Mouse (Mus musculus) embryonic fibroblast, embryonic 13.5 days (primary cell): Measurements from ENCODE around the gene Cdc42ep2. TPM values are rescaled to one million over a fixed set of nuclear protein-coding genes. Genes with fewer than 3 reads are reported as not detected.

ENCODE experiments used
- H3K27ac ChIP-seq: 2 replicates; pipeline ENCODE4 v1.5.1; 2012; ENCODE audit warnings: low read length, control low read depth, inconsistent platforms; ENCODE audit not compliant: insufficient read depth
- H3K4me1 ChIP-seq: 2 replicates; pipeline ENCODE4 v1.6.1; 2011; ENCODE audit warnings: low read length; ENCODE audit not compliant: control insufficient read depth, insufficient read depth
- H3K4me3 ChIP-seq: 2 replicates; pipeline ENCODE4 v1.5.1; 2011; ENCODE audit warnings: mild to moderate bottlenecking, control low read depth, low read length; ENCODE audit not compliant: insufficient read depth
- CTCF ChIP-seq: IDR thresholded peaks from 2 replicates; pipeline ENCODE4 v1.5.1; 2011; ENCODE audit warnings: mild to moderate bottlenecking, control low read depth, low read length, moderate library complexity, borderline replicate concordance; ENCODE audit not compliant: insufficient read depth
- POLR2A ChIP-seq: IDR thresholded peaks from 2 replicates; pipeline ENCODE4 v1.6.1; 2011; ENCODE audit warnings: low read depth, mild to moderate bottlenecking, control low read depth, low read length, moderate library complexity
- polyA plus RNA-seq: library from polyadenylated mRNA; stranded (reverse); fragments of >200 nt; gene quantifications from 2 replicates; pipeline ENCODE4 v1.2.4, GENCODE M21; 2011; ENCODE audit warnings: low read depth; ENCODE audit not compliant: missing spikeins, insufficient read length

Gene Cdc42ep2
- 10.4 and 12.1 TPM in 2 replicates for polyA plus RNA-seq

DNA sequence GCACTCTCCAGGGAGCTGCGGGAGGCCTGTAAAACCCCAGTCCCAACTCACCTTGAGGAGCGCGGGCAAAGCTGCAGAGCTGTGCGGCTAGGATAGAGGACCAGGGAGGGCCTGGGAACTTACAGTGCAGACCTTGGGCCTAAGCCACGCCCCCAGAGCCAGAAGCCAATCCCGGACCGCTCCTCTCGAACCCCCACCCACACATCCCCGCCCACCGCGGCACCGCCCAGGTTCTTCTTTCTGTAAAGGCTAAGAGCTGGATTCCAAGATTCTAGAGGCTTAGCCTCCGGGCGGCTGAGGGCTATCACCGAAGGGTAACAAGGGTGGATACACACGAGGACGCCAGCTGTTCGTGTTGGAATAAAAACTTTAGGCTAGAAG lies at the start of gene Cdc42ep2:
TSS of gene Cdc42ep2 (minus strand) at position 104 of the 381 bp plus-strand sequence.
- peak within 1 kb of the TSS; percentile 80 for H3K27ac ChIP-seq
- H3K4me1 ChIP-seq = peaks cover 17% of the 10 kb centered on the region
- TF ChIP-seq CTCF (no peak), POLR2A (peak; percentile 92)
- H3K4me3 ChIP-seq = peak within 1 kb of the TSS; percentile 72

DNA sequence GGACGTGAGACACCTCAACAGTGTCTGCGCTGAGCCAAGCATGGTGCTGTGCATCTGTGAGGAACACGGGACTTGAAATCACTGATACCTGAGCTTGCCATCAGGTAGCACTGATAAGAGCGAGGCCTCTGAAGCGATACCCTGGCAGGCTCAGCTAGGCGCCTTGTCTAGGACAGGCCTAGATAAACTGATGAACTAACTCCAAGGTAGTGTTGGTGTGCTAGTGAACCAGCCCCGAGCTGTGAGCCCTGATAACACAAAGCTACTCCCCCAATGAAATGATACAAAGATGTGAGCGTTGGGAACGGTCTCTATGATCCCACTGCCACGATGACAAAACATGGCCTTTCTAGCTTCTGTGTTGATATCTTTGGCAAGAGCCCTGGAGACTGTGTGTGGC lies 43.0 kb upstream of the Cdc42ep2 start:
- Histone ChIP-seq H3K4me3 (no peak overlapping the region), H3K27ac (no peak overlapping the region), H3K4me1 (no peaks in the 10 kb centered on the region)
- TF ChIP-seq CTCF = no peak

DNA sequence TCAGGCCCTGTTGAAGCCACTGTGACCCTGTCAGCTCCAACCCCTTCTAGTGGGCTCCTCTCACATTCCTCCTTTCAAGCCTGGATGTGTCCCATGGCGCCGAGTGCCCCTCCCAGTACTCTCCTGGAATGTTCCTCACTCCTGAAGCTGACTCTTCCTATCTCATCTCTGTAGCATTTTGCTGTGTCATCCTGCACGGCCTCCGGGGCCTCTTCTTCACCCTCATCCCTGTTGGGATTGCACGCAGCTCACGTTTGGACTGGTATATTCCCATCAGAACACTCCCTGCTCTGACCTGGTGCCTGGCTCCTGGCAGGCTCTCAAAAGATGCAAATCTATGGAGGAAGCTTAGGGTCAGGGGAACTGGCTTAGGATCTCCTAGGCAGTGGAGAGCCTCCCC lies 42.2 kb upstream of the Cdc42ep2 start:
- no peak overlapping the region for H3K27ac ChIP-seq
- no peaks in the 10 kb centered on the region for H3K4me1 ChIP-seq
- no peak overlapping the region for H3K4me3 ChIP-seq
- no peak for TF ChIP-seq POLR2A
- TF ChIP-seq CTCF = no peak

DNA sequence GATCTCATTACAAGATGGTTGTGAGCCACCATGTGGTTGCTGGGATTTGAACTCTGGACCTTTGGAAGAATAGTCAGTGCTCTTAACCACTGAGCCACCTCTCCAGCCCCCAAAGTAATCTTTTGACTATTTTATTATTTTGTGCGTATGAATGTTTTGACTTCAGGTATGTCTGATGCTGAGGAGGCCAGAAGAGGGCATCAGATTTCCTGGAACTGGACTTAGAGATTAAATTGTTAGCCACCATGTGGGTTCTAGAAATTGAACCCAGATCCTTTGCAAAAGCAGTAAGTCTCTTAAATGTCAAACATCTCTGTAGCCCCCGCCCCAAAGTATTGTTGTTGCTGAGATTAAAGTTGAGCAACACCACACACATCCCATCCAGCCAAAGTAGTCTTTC lies 41.3 kb upstream of the Cdc42ep2 start:
- TF ChIP-seq POLR2A = no peak
- Histone ChIP-seq H3K4me1 (no peaks in the 10 kb centered on the region), H3K4me3 (no peak overlapping the region), H3K27ac (no peak overlapping the region)

DNA sequence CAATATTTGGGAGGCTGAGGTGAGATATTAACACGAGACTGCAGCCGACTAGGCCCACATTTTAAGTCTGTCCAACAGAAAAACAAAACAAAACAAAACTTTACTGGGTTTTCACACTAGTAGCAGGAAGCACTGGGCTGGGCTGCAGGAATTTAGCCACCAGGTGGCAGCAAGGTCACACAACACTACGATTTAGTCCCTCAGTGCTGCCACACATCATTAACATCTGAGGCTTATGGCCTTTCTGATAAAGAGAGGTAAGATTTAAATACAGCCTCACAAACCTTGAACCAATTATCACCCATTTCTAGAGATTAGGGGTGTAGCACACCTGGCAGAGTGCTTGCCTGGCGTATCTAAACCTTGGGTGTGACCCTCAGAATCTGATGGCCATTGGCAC lies 40.7 kb upstream of the Cdc42ep2 start:
- Histone ChIP-seq H3K4me1 (no peaks in the 10 kb centered on the region), H3K27ac (no peak overlapping the region), H3K4me3 (no peak overlapping the region)
- TF ChIP-seq CTCF (peak; percentile 87), POLR2A (no peak)

DNA sequence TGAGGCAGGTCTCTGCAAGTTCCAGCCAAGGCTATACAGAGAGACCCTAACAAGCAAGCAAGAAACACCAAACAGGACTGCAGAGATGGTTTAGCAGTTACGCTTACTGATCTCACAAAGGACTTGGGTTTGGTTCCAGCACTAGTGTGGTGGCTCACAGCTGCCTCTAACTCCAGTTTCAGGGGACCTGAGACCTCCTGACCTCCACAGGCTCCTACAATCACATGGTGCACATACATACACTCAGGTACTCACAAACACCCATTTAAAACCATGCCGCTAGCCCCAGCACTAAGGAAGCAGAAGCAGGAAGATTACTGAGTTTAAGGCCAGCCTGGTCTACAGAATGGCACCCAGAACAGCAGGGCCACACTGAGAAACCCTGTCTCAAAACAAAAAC lies 40.2 kb upstream of the Cdc42ep2 start:
- peak overlapping the region; percentile 92; the same call in 1 of the 2 replicates for H3K4me3 ChIP-seq
- H3K4me1 ChIP-seq = no peaks in the 10 kb centered on the region
- no peak for TF ChIP-seq POLR2A
- no peak for TF ChIP-seq CTCF
- no peak overlapping the region for H3K27ac ChIP-seq

DNA sequence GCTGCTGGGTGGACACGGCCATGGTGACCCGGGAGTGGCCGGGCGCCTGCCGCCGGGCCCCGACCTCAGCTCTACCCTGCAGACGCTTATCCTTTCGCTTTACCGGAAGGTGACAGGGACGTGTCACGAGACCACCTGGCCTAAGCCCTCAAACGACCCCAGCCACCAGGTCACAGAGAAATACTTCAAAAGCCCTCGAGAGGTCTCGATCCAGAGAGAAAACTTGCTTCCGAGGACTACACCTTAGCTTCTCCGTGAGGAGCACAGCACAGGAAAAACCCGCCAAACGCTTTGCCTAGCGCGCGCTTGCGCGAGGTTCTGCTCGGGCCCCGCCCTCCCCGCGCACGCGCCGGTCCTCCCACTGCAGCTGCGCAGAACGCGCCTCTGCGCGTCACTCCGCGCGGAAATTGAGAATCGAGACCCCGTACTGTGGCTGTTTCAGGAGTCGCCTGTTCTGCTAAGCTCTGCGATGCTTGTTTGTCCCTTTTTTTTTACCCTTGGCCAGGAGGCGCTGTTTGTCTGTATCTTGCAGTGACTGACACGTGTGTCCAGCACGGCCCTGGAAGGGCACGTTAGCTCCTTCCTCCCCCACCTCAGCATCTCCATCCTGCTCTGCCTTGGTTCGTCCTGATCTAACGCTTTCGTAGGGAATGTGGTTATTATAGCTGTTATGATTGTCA lies 39.4 kb upstream of the Cdc42ep2 start, which contains the start of gene Pola2:
TSS of gene Pola2 (minus strand) at position 320 of the 680 bp plus-strand sequence.
- peak within 1 kb of the TSS; percentile 92 for H3K4me3 ChIP-seq
- no peaks in the 10 kb centered on the region for H3K4me1 ChIP-seq
- TF ChIP-seq CTCF (no peak), POLR2A (peak; percentile 66)
- peak within 1 kb of the TSS; percentile 43 for H3K27ac ChIP-seq

DNA sequence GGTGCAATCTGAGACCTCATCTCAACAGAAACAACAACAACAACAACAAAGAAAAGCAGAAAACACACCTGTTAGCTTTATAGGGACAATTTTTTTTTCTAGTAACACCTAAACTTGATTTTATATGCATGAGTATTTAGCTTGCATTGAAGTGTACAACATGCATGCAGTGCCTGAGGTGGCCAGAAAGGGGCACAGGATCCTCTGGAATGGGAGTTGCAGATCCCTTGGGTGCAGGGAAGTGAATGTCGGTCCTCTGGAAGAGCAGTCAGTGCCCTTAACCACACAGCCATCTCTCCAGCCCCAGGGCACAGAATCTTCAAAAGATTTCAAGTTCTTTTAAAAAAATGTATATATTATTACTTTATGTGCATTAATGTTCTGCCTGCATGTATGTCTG lies 38.0 kb upstream of the Cdc42ep2 start:
- peak overlapping the region; percentile 92 for H3K4me3 ChIP-seq
- peak; percentile 28; the same call in 1 of the 2 replicates for TF ChIP-seq CTCF
- TF ChIP-seq POLR2A = no peak

DNA sequence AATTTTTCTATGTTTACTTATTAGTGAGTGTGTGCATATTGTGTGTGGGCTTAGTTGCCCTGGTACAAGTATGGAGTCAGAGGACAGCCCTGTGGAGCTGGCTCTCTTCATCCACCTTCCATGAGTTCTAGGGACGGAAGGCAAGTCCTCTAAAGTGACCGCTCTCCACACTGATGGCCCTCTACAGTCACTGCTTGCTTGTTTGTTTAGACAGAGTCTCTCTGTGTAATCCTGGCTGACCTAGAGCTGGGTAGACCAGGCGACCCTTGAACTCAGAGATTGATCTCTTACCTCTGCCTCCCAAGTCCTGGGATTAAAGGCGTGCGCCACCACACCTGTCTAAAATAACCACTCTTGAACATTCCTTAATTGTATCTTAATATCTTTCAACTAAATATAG lies 32.8 kb upstream of the Cdc42ep2 start:
- Histone ChIP-seq H3K27ac (no peak overlapping the region), H3K4me3 (no peak overlapping the region)

More for the DNA sequence above, 38.0 kb upstream of the Cdc42ep2 start:
- Histone ChIP-seq H3K4me1 (no peaks in the 10 kb centered on the region), H3K27ac (no peak overlapping the region)

DNA sequence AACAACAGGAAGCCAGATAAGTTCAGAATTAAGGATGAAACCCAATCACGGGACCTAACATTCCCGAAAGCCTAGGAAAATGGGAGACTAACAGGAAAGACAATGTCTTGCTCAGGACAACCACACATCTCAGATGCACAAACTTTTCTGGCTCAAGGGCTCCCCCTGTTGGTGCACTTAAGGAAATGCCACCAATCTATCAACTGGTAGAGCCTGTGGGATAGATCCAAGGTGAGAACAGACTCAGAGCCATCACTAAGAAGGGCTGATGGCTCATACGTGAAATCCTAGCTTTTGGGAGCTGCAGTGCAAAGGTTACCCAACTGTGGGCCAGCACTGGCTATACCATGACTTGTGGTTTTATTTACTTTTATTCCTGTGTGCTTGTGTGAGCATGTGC lies 32.1 kb upstream of the Cdc42ep2 start:
- no peak for TF ChIP-seq POLR2A
- TF ChIP-seq CTCF = 0 out of 2 replicates have a peak, but pooled peaks have one; percentile 16
- H3K4me1 ChIP-seq = peaks cover 13% of the 10 kb centered on the region; the same call in 1 of the 2 replicates
- H3K27ac ChIP-seq = peak overlapping the region; percentile 17; the same call in 1 of the 2 replicates
- no peak overlapping the region for H3K4me3 ChIP-seq

More for the DNA sequence above, 32.8 kb upstream of the Cdc42ep2 start:
- H3K4me1 ChIP-seq = peaks cover 13% of the 10 kb centered on the region; the same call in 1 of the 2 replicates
- TF ChIP-seq CTCF (no peak), POLR2A (no peak)
